Mouse (Mus musculus): ENCODE measurements around the gene Tbc1d10a. TPM values are rescaled to one million over a fixed set of nuclear protein-coding genes. Genes with fewer than 3 reads are reported as not detected.
A peak's percentile ranks its signal among the peaks of the same experiment; 100 is the strongest.

Gene Tbc1d10a
- total RNA-seq (2017): 9.5 to 17.6 TPM (median 16.9 TPM) in 3 replicates

- peak; percentile 99 for ATAC-seq (replicated peaks; ENCODE audit: insufficient number of reproducible peaks, low FRiP score, low TSS enrichment, poor library complexity, severe bottlenecking)
Measured at GRCm38 (mm10) chr11:4186486-4187317, at the start of gene Tbc1d10a. Gene Tbc1d10a, plus strand, starts transcription at chr11:4186789.

- ATAC-seq (replicated peaks; ENCODE audit: insufficient number of reproducible peaks, low FRiP score, low TSS enrichment, poor library complexity, severe bottlenecking): no peak
Measured at GRCm38 (mm10) chr11:4138964-4139363, 47.6 kb upstream of the Tbc1d10a start.

DNA sequence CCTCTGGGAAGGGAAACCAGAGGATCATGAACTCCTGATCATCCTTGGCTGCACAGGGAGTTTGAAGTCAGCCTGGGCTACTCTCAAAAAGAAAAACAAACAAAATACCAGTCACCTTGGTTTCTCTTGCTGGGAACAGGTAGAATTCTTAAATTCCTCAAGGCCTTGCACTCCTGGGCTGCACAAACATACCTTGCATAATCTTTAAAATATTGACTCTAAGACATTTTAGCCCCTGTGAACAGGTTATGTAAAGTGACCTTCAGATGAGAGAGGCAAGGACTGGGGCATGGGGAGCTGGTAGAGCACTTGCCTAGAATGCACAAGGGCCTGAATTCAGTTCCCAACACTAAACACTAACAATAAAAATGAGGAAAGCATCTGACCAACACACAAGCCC lies 45.1 kb upstream of the Tbc1d10a start:
- ATAC-seq (replicated peaks; ENCODE audit: insufficient number of reproducible peaks, low FRiP score, low TSS enrichment, poor library complexity, severe bottlenecking): no peak

- ATAC-seq (replicated peaks; ENCODE audit: insufficient number of reproducible peaks, low FRiP score, low TSS enrichment, poor library complexity, severe bottlenecking): no peak
Measured at GRCm38 (mm10) chr11:4142352-4142751, 44.2 kb upstream of the Tbc1d10a start.

GRCm38 (mm10) chr11:4143281-4144062 lies 43.1 kb upstream of the Tbc1d10a start:
- ATAC-seq (replicated peaks; ENCODE audit: insufficient number of reproducible peaks, low FRiP score, low TSS enrichment, poor library complexity, severe bottlenecking): no peak

- no peak for ATAC-seq (replicated peaks; ENCODE audit: insufficient number of reproducible peaks, low FRiP score, low TSS enrichment, poor library complexity, severe bottlenecking)
Measured at GRCm38 (mm10) chr11:4146381-4146780, 40.2 kb upstream of the Tbc1d10a start.

DNA sequence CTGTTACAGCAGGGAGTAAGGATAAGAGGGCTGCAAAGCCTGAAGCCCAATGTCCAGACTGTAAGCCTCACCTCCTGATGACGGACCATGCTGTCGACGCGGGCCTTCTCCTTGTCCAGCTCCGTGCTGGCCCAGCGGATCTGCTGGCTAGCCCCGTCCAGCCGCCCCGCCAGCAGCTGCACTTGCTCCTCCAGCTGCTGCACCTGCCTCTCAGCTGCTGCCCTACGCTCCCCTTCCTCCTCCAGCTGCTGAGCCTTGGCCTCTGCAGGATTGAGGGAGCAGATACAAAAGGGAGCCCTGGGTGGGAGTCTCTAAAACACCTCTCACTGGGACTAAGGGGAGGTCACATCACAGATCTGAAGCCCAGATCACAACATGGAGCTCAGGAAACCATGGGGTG lies 39.5 kb upstream of the Tbc1d10a start:
- ATAC-seq (replicated peaks; ENCODE audit: insufficient number of reproducible peaks, low FRiP score, low TSS enrichment, poor library complexity, severe bottlenecking): no peak

DNA sequence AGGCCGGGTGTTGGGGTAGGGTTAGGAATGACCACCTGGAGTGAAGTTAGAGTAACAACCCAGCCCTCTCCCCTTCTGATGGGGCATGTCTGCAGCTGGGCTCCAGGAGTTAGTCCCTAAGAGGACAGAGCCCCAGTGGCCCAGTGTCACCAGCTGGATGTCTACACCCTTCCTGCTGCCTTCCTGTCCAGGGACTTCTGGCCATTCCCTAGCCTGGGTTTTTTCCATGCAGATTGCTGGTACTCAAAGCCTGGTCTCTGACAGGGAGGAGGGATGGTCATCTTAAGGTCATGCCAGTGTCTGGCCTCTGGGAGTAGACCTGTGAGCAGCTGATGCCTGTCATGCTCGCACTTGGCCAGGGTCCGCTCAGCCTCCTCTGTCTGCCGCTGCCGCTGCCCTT lies 38.5 kb upstream of the Tbc1d10a start:
- ATAC-seq (replicated peaks; ENCODE audit: insufficient number of reproducible peaks, low FRiP score, low TSS enrichment, poor library complexity, severe bottlenecking): no peak

- no peak for ATAC-seq (replicated peaks; ENCODE audit: insufficient number of reproducible peaks, low FRiP score, low TSS enrichment, poor library complexity, severe bottlenecking)
Measured at GRCm38 (mm10) chr11:4148536-4149156, 37.9 kb upstream of the Tbc1d10a start.

GRCm38 (mm10) chr11:4149886-4150285 lies 36.7 kb upstream of the Tbc1d10a start:
- no peak for ATAC-seq (replicated peaks; ENCODE audit: insufficient number of reproducible peaks, low FRiP score, low TSS enrichment, poor library complexity, severe bottlenecking)

DNA sequence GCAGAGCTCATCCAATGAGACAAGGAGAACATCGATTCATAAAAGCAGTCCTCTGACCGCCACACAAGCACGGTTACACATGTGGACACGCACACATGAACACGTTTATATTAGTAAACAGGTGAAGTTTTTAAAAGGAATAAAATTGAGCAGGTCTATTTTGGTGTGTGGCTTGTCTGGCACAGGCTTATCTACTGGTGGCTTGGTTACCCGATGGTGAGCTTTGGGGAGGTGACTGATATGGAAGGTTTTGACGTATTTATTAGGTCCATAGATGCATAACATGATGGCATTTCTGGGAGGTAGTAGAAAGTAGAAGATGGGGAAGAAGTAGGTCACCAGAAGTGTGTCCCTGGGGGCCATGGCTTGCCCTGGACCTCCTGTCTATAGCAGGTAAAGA lies 32.9 kb upstream of the Tbc1d10a start:
- ATAC-seq (replicated peaks; ENCODE audit: insufficient number of reproducible peaks, low FRiP score, low TSS enrichment, poor library complexity, severe bottlenecking): no peak

DNA sequence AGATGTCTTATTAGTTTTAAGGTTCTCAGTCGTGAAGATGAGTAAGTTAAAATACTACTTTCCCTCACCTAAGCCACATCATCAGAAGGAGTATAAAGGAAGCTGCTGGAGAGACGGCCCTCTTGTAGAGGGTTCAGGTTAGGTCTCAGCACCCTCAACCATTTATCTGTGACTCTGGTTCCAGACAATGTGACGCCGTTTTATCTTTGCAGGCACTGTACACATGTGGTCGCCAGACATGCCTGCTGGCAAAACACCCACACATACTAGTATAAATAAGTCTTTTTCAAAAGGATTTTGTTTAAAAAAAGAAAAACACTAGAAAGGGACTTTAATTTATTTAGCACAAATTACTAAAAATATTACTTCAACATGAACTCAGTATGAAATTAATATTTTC lies 30.9 kb upstream of the Tbc1d10a start:
- no peak for ATAC-seq (replicated peaks; ENCODE audit: insufficient number of reproducible peaks, low FRiP score, low TSS enrichment, poor library complexity, severe bottlenecking)

- no peak for ATAC-seq (replicated peaks; ENCODE audit: insufficient number of reproducible peaks, low FRiP score, low TSS enrichment, poor library complexity, severe bottlenecking)
Measured at GRCm38 (mm10) chr11:4158676-4159075, 27.9 kb upstream of the Tbc1d10a start.

GRCm38 (mm10) chr11:4159808-4160708 lies 26.5 kb upstream of the Tbc1d10a start, which contains the start of the genes Ccdc157 and Sf3a1:
Gene Ccdc157, minus strand, starts transcription at chr11:4160293.
Gene Sf3a1, plus strand, starts transcription at chr11:4160350.
- peak; percentile 97 for ATAC-seq (replicated peaks; ENCODE audit: insufficient number of reproducible peaks, low FRiP score, low TSS enrichment, poor library complexity, severe bottlenecking)

DNA sequence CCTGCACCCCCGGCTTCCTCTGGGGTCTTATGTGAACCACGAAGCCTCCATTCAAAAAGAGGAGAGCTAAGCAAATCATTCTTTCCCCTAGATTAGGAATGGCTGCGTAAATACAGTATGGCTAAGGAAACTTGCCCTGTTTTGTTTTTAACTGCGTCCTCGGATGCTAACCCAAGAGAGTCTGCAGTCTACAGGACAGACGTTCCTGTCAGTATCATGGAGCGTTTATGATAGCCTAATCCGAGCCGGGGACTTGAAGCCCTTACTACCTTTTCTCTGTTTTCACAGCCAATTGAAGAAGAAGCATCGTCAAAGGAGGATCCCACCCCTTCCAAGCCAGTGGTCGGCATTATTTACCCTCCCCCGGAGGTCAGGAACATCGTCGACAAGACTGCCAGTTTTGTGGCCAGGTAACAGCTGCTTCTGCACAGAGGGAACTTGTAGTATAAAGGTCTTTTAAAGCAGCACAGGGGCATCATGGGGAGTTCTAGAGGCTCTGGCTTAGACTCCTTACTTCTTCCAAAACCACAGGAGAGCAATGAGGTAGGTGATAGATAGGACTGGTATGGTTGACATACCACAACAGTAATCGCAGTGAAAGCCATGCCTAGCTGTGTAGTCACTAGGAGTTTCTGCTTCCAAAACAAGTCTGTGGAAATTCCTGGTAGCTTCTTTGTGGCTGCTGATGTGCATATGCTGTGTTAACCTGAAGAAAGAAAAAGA lies 25.7 kb upstream of the Tbc1d10a start:
- ATAC-seq (replicated peaks; ENCODE audit: insufficient number of reproducible peaks, low FRiP score, low TSS enrichment, poor library complexity, severe bottlenecking): no peak

DNA sequence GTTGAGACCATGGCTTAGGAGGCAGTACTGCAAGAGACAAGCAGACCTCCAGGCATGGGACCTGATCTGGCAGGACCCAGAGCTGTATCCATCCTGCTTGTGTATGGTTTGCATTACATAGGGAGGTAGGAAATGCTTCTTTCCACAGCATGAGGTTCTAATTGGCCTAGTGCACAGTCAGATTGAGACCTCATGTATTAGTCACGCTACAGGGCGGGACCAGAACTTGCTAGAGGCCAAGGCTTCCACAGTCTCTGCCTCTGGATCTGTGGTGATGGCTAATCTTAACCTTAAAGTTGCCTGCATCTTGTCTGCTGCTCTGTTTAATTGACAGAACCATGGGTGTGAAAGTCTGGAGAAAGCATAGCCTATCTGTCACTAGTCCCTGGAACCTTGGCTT lies 21.9 kb upstream of the Tbc1d10a start:
- ATAC-seq (replicated peaks; ENCODE audit: insufficient number of reproducible peaks, low FRiP score, low TSS enrichment, poor library complexity, severe bottlenecking): no peak

GRCm38 (mm10) chr11:4166467-4167090 lies 20.0 kb upstream of the Tbc1d10a start:
- no peak for ATAC-seq (replicated peaks; ENCODE audit: insufficient number of reproducible peaks, low FRiP score, low TSS enrichment, poor library complexity, severe bottlenecking)
